Comparison of ENCODE assay signal across 22 mouse cellular contexts in genomic region chr10:67865841-67866240, GRCm38 (mm10). TPM values are rescaled to one million over a fixed set of nuclear protein-coding genes. Genes with fewer than 3 reads are reported as not detected.
DNase-seq lines count a peak whose midpoint lies in the region; TF ChIP-seq lines count a peak whose summit lies in the region.
"Had no signal": no experiment of that assay in that cellular context is flagged by ENCODE, and none has a peak within 500 bp of the region (broad histone marks: within the 10 kb centered on the region; RNA-seq: fewer than 3 reads in every experiment).

No protein-coding gene starts in this region.

- DNase-seq in adrenal gland, adult 2 months = peak; percentile 64
- no peak for DNase-seq in adrenal gland, postnatal 4 days (ENCODE audit: low spot score in 2 of 2)
- DNase-seq in 416B (ENCODE audit: low read depth) = peak; percentile 77
- DNase-seq in adrenal gland, postnatal 14 days = peak; percentile 58
- no peak for DNase-seq in gastrocnemius, adult 8-10 months (ENCODE audit: low spot score in 2 of 2)
- DNase-seq in layer of hippocampus, adult 9-10 months (ENCODE audit: low spot score) = no peak
- DNase-seq: cerebellum, adult 11-12 months; cerebellum, adult 9-10 months; cerebellum, postnatal 25 days; gastrocnemius, postnatal 10 days; heart, adult 2 months; heart, postnatal 14 days; kidney, adult 8-10 months had no signal

- no peak overlapping the region for H3K4me2 ChIP-seq in myocyte (ENCODE audit: low read depth)
- H3K4me2 ChIP-seq: embryonic facial prominence, embryonic 13.5 days; heart, embryonic 11.5 days; heart, embryonic 15.5 days; hindbrain, embryonic 14.5 days; intestine, embryonic 15.5 days had no signal

- H3K79me2 ChIP-seq in myocyte (ENCODE audit: control insufficient read depth, insufficient read depth) = no peaks in the 10 kb centered on the region

- no peak for TF ChIP-seq POLR2A in myocyte (IDR thresholded peaks at IDR 0.05; ENCODE audit: insufficient read length, low read depth)

- no peaks in the 10 kb centered on the region for H3K36me3 ChIP-seq in myocyte (ENCODE audit: control insufficient read depth, insufficient read depth)
- H3K36me3 ChIP-seq: embryonic facial prominence, embryonic 13.5 days; forebrain, embryonic 10.5 days; G1E; heart, embryonic 15.5 days; hindbrain, embryonic 10.5 days; intestine, embryonic 15.5 days had no signal

- H3ac ChIP-seq in myocyte (ENCODE audit: control insufficient read depth, insufficient read length) = no peak overlapping the region

- no peak overlapping the region for H3K4me3 ChIP-seq in myocyte
- H3K4me3 ChIP-seq: embryonic facial prominence, embryonic 13.5 days; forebrain, embryonic 10.5 days; heart, adult 2 months; heart, embryonic 15.5 days; hindbrain, embryonic 10.5 days; intestine, embryonic 15.5 days had no signal

- no peaks in the 10 kb centered on the region for H3K27me3 ChIP-seq in myocyte (ENCODE audit: control insufficient read depth, insufficient read depth, insufficient read length)
- H3K27me3 ChIP-seq: heart, embryonic 15.5 days; intestine, embryonic 15.5 days had no signal

TF ChIP-seq in myocyte, 11 proteins besides CTCF, POLR2A, EP300 and RAD21:
- TF ChIP-seq MYOG (IDR thresholded peaks at IDR 0.05; ENCODE audit: control insufficient read depth in 1 of 3, insufficient read depth in 1 of 3, insufficient read length in 2 of 3, low read depth in 2 of 3) (peak in 1 of 3 experiments; percentile 60), MYOD1 (IDR thresholded peaks at IDR 0.05; ENCODE audit: control insufficient read depth in 1 of 3, insufficient read length in 2 of 3, low read depth in 2 of 3) (peak in 2 of 3 experiments; percentile 56 to 70), TCF12 (IDR thresholded peaks at IDR 0.05; ENCODE audit: insufficient read depth, poor library complexity, severe bottlenecking) (no peak), CEBPB (IDR thresholded peaks at IDR 0.05; ENCODE audit: insufficient read depth, poor library complexity, severe bottlenecking) (peak; percentile 57; the same call in 1 of the 2 replicates)

RNA-seq across cellular contexts. Expression of gene Zfp365, which starts 46.6 kb away (rescaled TPM):
- 1 to 10 TPM; 1.7 to 2.3 TPM for total RNA-seq in adrenal gland, adult 2 months (2021)
- polyA plus RNA-seq in adrenal gland, adult 2 months (2012; rRNA removed) = 0.61 and 0.79 TPM in 2 replicates
- 1 to 10 TPM; 3.5 to 4.8 TPM for total RNA-seq in adrenal gland, postnatal 4 days (2021)
- total RNA-seq in adrenal gland, postnatal 14 days (2021) = 2.0 and 2.4 TPM in 2 replicates
- polyA plus RNA-seq in myocyte (2012; fragmentation: generic; extraction: Trizol) = 11.1 TPM
- under 1 TPM; 0.22 to 0.48 (median 0.27) TPM for total RNA-seq in gastrocnemius, adult 8-10 months (2022)
- polyA plus RNA-seq: G1E had no signal

Comparison
In these comparisons a context has a peak if more than half of its experiments do, and no peak if none do; other contexts are left out.
1. DNase-seq: peak in adrenal gland, adult 2 months (single experiment), 416B (single experiment) and adrenal gland, postnatal 14 days (single experiment); none in adrenal gland, postnatal 4 days (0 of 2), gastrocnemius, adult 8-10 months (0 of 2) and layer of hippocampus, adult 9-10 months (single experiment).